Mouse (Mus musculus) E14TG2a.4 (cell line): Measurements from ENCODE around the gene Acin1.

Experiments used
- CTCF ChIP-seq: conservative IDR thresholded peaks from 2 replicates; pipeline ENCODE4 v1.5.1; 2014; ENCODE audit warnings: low read length
- NANOG ChIP-seq: IDR thresholded peaks from 2 replicates; pipeline ENCODE4 v1.6.1; 2014; ENCODE audit warnings: borderline replicate concordance, low read length, mixed read lengths
- POU5F1 ChIP-seq: IDR thresholded peaks from 2 replicates; pipeline ENCODE4 v1.6.1; 2014; ENCODE audit warnings: low read length, borderline replicate concordance

DNA sequence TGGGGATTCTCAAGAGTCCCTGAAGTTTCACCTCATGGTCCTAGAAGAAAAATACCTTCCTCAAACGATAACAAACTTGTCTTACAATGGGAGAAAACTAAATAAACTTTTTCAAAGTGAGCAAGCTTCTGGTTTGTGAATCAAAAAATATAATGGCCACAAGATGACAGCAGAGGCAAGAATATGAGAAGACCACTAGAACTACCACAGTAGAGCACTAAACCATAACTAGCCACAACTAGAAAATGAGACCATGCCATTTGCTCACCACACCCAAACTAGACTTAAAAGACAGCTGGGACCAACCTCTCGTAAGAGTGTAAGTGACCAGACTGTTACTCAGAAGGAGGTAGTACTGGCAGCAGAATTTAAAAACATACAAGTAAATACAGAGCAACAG lies 26.7 kb downstream of the Acin1 start:
- TF ChIP-seq CTCF (peak; percentile 40; the same call in 1 of the 2 replicates), POU5F1 (no peak), NANOG (no peak)
